Mouse (Mus musculus) forebrain, embryonic 16.5 days (tissue): ENCODE results near the gene Upb1. TPM values are rescaled to one million over a fixed set of nuclear protein-coding genes. Genes with fewer than 3 reads are reported as not detected.
"Not testable (repeated sequence)": the region's sequence is repeated elsewhere in the genome, so short reads cannot be mapped to it uniquely, and the experiment has no call there.

Experiments
- ATAC-seq: fragments of 200-750 bp; cut with Nextera tagmentation; 2 replicates; pipeline ENCODE4 v1.8.0; 2017; ENCODE audit warnings: mild to moderate bottlenecking, moderate library complexity
- H3K27ac ChIP-seq: fragments of 300-500 bp; sonication (generic); 2 replicates; pipeline ENCODE4 v1.5.1; 2014; ENCODE audit warnings: low read length, control low read depth
- H3K27me3 ChIP-seq: fragments of 300-500 bp; sonication (generic); replicated peaks from 2 replicates; pipeline ENCODE4 v1.6.1; 2014; ENCODE audit warnings: low read length; ENCODE audit not compliant: control insufficient read depth, insufficient read depth
- H3K36me3 ChIP-seq: fragments of 300-500 bp; sonication (generic); 2 replicates; pipeline ENCODE4 v1.6.1; 2014; ENCODE audit not compliant: control insufficient read depth, insufficient read depth
- H3K4me1 ChIP-seq: fragments of 300-500 bp; sonication (generic); replicated peaks from 2 replicates; pipeline ENCODE4 v1.6.1; 2014; ENCODE audit warnings: low read length; ENCODE audit not compliant: control insufficient read depth, insufficient read depth
- H3K4me2 ChIP-seq: fragments of 300-500 bp; sonication (generic); 2 replicates; pipeline ENCODE4 v1.6.1; 2014; ENCODE audit warnings: mild to moderate bottlenecking, low read length, control low read depth
- H3K4me3 ChIP-seq: fragments of 300-500 bp; sonication (generic); replicated peaks from 2 replicates; pipeline ENCODE4 v1.5.1; 2014; ENCODE audit warnings: mild to moderate bottlenecking, low read length, control low read depth
- H3K9ac ChIP-seq: fragments of 300-500 bp; sonication (generic); replicated peaks from 2 replicates; pipeline ENCODE4 v1.6.1; 2014; ENCODE audit warnings: low read depth, low read length, control low read depth
- H3K9me3 ChIP-seq: fragments of 300-500 bp; sonication (generic); 2 replicates; pipeline ENCODE4 v1.6.1; 2016; ENCODE audit warnings: low read length; ENCODE audit not compliant: control insufficient read depth
- WGBS: fragments of 180-500 bp; shearing (Covaris S2); extraction: QIAGEN DNeasy Blood & Tissue Kit; methylation state at CpG from one replicate; pipeline ENCODE4 v1.1.7; 2014; 5-methylcytosine and 5-hydroxymethylcytosine counted together
- polyA plus RNA-seq: library from polyadenylated mRNA; unstranded; fragments of >200 nt; fragmentation: Nextera tagmentation; extraction: Ambion mirVana; gene quantifications from 2 replicates; pipeline ENCODE4 v1.2.1, GENCODE M21; 2015

Upb1 gene
- polyA plus RNA-seq, 1 experiment from 2014 or later = 0.10 TPM

GRCm38 (mm10) chr10:75465781-75466550 is 65.1 kb downstream of the Upb1 start:
- 65% methylated on average over 6 of the region's 6 CpGs for WGBS
- Histone ChIP-seq H3K4me1 (no peaks in the 10 kb centered on the region; the same call in 1 of the 2 replicates), H3K9ac (no peak overlapping the region), H3K36me3 (no peaks in the 10 kb centered on the region), H3K4me3 (no peak overlapping the region), H3K4me2 (no peak overlapping the region), H3K9me3 (no peaks in the 10 kb centered on the region), H3K27me3 (no peaks in the 10 kb centered on the region), H3K27ac (no peak overlapping the region)
- no peak for ATAC-seq

- H3K36me3 ChIP-seq = no peaks in the 10 kb centered on the region
- H3K4me2 ChIP-seq = no peak overlapping the region
- WGBS = 84% methylated on average over 8 of the region's 8 CpGs
- no peak for ATAC-seq
- no peaks in the 10 kb centered on the region for H3K9me3 ChIP-seq
- peaks cover 4% of the 10 kb centered on the region; the same call in 1 of the 2 replicates for H3K4me1 ChIP-seq
- no peaks in the 10 kb centered on the region for H3K27me3 ChIP-seq
- no peak overlapping the region for H3K4me3 ChIP-seq
- no peak overlapping the region for H3K27ac ChIP-seq
- H3K9ac ChIP-seq = no peak overlapping the region
These were observed 72.5 kb downstream of the Upb1 start for GRCm38 (mm10) chr10:75473411-75473810.

DNA sequence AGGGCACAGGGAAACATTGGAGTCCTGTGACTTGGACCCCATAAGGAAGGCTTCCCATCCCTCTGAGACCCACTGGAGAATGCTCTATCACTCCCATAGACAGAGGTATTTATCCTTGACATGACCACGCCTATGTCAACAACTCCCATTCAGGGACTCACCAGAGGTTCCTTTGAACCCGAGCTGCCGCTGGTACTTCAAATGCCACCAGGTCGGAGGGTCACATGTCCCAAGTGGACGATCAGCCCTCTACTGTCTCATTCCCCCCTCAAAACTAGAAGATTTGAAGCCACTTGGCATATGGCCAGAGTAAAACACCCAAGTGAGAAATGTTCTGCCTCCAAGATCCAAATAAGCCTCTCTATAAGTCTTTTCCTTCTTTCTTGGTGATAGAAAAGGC is 73.7 kb downstream of the Upb1 start:
- Histone ChIP-seq H3K36me3 (no peaks in the 10 kb centered on the region), H3K9ac (no peak overlapping the region), H3K4me2 (no peak overlapping the region), H3K27me3 (no peaks in the 10 kb centered on the region), H3K9me3 (no peaks in the 10 kb centered on the region), H3K4me3 (no peak overlapping the region), H3K4me1 (peaks cover 4% of the 10 kb centered on the region; the same call in 1 of the 2 replicates), H3K27ac (peak overlapping the region; percentile 60; the same call in 1 of the 2 replicates)
- no peak for ATAC-seq
- 60% methylated on average over 5 of the region's 5 CpGs for WGBS

- peak; percentile 79 for ATAC-seq
- not testable (repeated sequence) for H3K4me2 ChIP-seq, H3K4me3 ChIP-seq, H3K4me1 ChIP-seq, H3K9ac ChIP-seq, H3K36me3 ChIP-seq, H3K9me3 ChIP-seq, H3K27me3 ChIP-seq
- 20% methylated on average over 4 of the region's 6 CpGs for WGBS
- H3K27ac ChIP-seq = peak overlapping the region; percentile 60; the same call in 1 of the 2 replicates
These were observed 74.4 kb downstream of the Upb1 start for GRCm38 (mm10) chr10:75475139-75475850.

DNA sequence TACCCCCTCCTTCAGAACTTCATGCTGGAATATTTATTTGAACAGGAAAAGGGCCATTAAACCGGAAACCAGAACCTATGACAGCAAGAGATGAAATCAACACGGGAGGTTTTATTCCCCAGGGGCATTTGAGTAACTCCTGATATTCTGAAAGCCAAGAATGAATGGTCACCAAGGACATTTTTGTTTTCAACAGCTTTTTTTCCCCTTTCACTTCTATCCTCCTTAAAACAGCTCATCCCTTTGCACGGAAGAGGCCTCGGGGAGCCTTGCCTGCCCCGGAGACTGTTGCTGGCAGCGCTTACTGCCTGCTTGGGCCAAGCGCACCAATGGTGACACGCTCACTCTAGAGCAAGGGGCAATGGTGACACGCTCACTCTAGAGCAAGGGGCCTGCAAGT is 76.1 kb downstream of the Upb1 start:
- Histone ChIP-seq H3K9me3 (no peaks in the 10 kb centered on the region), H3K27ac (no peak overlapping the region), H3K27me3 (no peaks in the 10 kb centered on the region), H3K4me1 (peaks cover 4% of the 10 kb centered on the region; the same call in 1 of the 2 replicates), H3K9ac (no peak overlapping the region), H3K4me3 (no peak overlapping the region), H3K4me2 (no peak overlapping the region), H3K36me3 (no peaks in the 10 kb centered on the region)
- ATAC-seq = no peak
- WGBS = 83% methylated on average over 9 of the region's 9 CpGs

DNA sequence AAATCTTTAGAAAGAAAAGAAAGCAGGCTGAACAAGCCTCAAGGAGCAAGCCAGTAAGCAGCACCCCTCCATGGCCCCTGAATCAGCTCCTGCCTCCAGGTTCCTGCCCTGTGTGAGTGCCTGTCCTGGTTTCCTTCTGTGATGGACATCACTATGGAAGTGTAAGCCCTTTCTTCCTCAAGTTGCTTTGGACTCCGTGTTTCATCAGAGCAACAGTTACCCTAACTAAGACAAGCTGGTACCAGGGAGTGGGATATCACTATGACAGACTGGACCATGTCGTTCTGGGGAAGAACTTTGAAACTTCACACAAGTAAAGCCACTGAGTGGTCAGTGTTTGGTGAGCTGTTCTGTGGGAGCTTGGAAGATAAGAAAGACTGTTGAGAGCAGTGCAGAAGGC is 79.0 kb downstream of the Upb1 start:
- 83% methylated on average over 2 of the region's 2 CpGs for WGBS
- no peak overlapping the region for H3K9ac ChIP-seq
- no peaks in the 10 kb centered on the region for H3K36me3 ChIP-seq
- no peak overlapping the region for H3K27ac ChIP-seq
- peaks cover 2% of the 10 kb centered on the region; the same call in 1 of the 2 replicates for H3K4me1 ChIP-seq
- H3K4me2 ChIP-seq = no peak overlapping the region
- H3K9me3 ChIP-seq = no peaks in the 10 kb centered on the region
- H3K4me3 ChIP-seq = no peak overlapping the region
- no peak for ATAC-seq
- no peaks in the 10 kb centered on the region for H3K27me3 ChIP-seq

- no peak overlapping the region for H3K9ac ChIP-seq
- ATAC-seq = no peak
- WGBS = 84% methylated on average over 4 of the region's 4 CpGs
- no peaks in the 10 kb centered on the region for H3K9me3 ChIP-seq
- H3K4me3 ChIP-seq = no peak overlapping the region
- no peak overlapping the region for H3K4me2 ChIP-seq
- H3K36me3 ChIP-seq = no peaks in the 10 kb centered on the region
- H3K4me1 ChIP-seq = no peaks in the 10 kb centered on the region
- H3K27me3 ChIP-seq = no peaks in the 10 kb centered on the region
- no peak overlapping the region for H3K27ac ChIP-seq
These were observed 80.8 kb downstream of the Upb1 start for GRCm38 (mm10) chr10:75481703-75482102.

- H3K27me3 ChIP-seq = no peaks in the 10 kb centered on the region
- H3K4me2 ChIP-seq = no peak overlapping the region
- no peak overlapping the region for H3K4me3 ChIP-seq
- WGBS = 93% methylated on average over 5 of the region's 5 CpGs
- H3K9ac ChIP-seq = no peak overlapping the region
- H3K27ac ChIP-seq = no peak overlapping the region
- H3K4me1 ChIP-seq = no peaks in the 10 kb centered on the region
- ATAC-seq = no peak
- no peaks in the 10 kb centered on the region for H3K9me3 ChIP-seq
- no peaks in the 10 kb centered on the region for H3K36me3 ChIP-seq
These were observed 81.4 kb downstream of the Upb1 start for GRCm38 (mm10) chr10:75482271-75482670.

DNA sequence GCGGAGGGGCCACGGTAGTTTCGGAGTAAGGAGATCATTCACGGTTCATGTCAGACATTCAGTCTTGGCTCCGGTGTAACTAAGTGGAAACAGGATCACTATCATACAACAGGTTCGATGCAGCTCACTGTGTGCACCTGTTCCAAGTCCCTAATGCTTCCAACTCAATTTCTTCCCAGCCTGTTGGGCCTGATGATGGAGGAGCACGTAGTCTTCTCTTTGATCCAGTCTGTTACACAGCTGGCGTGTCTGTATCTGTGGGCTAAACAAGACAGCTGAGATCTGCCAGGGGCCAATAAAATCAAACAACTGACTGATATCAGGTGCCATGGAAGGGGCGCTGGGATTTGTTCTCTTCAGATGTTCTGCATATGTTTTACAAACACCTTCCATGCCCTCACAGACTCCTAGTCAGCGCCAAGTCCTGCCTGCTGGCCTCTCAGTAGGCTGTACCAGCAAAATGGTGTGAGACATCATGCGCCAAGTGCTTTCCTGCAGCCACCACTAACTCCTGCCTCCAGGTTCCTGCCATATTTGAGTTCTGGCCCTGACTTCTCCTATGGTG is 82.1 kb downstream of the Upb1 start:
- Histone ChIP-seq H3K9me3 (no peaks in the 10 kb centered on the region), H3K27ac (no peak overlapping the region), H3K4me1 (no peaks in the 10 kb centered on the region), H3K4me3 (no peak overlapping the region), H3K9ac (no peak overlapping the region), H3K27me3 (no peaks in the 10 kb centered on the region), H3K36me3 (no peaks in the 10 kb centered on the region), H3K4me2 (no peak overlapping the region)
- no peak for ATAC-seq
- 81% methylated on average over 11 of the region's 11 CpGs for WGBS
